Mouse (Mus musculus) brain, embryonic 18.5 days (tissue): ENCODE data around the gene Csnk2a1.
"Not testable (repeated sequence)": the region's sequence is repeated elsewhere in the genome, so short reads cannot be mapped to it uniquely, and the experiment has no call there.

Experiments
- DNase-seq: peaks from one replicate; pipeline ENCODE4 v3.0.0-alpha.2; 2012; ENCODE audit warnings: low read depth, low spot score

Csnk2a1 gene

DNA sequence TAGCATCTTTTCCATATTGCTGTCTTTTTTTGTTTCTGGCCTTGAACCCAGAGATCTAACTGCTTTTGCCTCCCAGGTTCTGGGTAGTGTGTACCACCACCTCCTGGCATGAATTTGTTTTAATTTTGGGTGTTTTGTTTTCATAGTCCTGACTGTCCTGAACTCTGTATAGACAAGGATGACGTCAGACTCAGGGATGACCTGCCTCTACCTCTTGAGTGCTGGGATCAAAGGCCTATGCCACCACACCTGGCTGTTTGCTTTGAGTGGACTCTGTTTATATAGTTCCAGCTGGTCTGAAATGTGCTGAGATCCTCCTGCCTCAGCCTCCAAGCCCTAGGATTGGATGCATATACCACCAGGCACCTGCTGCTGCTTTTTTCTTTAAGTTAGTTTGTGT is 11.3 kb downstream of the Csnk2a1 start:
- no peak for DNase-seq

DNA sequence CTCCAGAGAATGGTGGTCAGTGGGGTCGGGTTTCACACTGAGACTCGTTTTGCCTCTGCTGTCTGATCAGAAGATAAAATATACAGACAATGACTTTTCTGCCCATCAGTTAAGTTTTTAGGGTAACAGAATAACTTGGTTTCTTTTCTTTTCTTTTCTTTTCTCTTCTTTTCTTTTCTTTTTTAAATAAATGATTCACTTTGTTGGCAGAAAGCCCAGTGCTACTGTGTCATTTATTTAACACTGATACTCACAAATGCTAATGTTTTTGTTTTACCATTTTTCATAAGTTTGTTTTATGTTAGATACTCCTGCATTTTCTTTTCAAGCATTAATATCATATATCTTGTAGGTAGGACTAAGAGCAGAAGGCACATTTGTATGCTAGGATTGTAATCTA is 13.9 kb downstream of the Csnk2a1 start:
- no peak for DNase-seq

DNA sequence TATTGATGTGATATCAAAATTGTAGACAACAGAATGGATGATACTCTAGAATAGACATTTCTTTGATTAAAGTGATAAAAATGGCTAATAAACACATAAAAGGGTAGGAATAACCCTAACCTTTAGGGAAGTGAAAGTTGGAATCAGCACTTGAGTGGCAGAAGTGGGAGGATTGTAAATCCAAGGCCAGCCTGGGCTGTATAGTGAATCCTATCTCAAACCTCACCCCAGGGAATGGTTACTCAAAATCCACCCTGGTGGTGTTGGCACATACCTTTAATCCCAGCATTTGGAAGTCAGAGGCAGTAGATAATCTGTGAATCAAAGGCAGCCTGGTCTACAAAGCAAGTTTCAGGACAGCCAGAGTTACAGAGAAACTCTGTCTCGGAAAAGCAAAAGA is 20.6 kb downstream of the Csnk2a1 start:
- no peak for DNase-seq

DNA sequence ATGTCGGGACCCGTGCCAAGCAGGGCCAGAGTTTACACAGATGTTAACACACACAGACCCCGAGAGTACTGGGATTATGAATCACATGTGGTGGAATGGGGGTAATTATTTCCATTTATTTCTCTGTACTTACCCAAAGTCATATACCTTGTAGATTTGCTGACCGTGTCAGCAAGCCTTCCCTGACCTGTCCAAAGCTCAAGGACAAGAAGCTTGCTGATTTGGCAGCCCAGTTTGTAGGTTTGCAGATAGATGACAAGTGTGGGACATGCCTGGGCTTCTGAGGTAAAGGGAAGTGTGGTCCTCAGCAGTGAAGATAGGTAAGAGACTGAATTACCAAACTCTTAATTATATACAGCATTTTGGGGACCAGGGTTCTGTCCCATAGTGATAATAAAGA is 23.9 kb downstream of the Csnk2a1 start:
- DNase-seq: no peak

DNA sequence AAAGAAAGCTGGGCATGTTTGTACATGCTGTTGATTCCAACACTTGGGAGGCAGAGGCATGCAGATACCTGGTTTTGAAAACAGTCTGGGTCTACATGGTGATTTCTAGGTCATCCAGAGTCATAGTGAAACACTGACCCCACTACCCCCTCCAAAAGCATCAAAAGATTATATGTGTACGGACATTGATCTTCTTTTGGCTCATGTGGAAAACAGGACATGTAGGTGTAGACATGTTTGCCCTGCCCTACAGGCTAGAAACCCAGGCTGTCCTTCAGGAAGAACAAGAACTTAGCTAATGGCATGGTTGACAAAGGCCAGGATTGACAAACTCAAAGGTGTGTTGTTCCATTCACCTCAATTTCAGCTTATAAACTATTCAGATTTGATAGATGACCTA is 33.1 kb downstream of the Csnk2a1 start:
- no peak for DNase-seq

DNA sequence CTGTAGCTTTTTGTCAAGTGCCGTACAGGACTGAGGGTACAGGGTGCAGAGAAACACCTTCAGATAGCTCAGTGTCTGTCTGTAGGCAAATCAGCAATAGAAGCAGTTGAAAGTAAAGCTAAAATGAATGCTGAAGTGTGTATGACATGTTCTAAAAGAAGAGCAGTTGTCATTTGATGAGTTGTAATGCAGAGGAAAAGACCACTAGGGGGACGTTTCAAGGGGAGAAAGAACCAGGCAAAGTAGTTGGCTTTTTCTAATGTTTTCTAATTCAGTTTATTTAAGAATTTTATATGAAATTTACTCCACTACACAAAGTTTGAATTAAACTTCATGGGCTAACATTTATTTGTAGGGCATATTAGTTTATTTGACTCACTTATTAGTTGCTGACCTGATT is 47.0 kb downstream of the Csnk2a1 start:
- no peak for DNase-seq

DNA sequence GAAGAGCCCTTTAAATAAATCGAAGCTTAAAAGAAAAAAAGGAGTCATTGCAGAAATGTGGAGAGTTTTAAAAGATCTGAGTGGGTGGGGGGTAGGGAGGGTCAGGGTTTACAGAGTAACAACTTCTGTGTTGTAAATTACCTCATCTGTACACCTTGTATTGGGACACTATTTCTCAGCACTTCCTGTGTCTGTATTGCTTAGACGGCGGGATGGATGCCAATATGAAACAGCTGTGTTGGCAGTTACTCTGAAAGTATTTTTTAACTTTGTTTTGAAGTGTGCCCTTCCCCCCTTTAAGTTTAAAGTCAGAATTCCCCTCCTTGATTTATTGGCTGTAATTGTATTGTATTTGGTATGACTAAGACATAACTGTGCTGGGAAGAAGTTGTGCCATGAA is 54.8 kb downstream of the Csnk2a1 start:
- no peak for DNase-seq

DNA sequence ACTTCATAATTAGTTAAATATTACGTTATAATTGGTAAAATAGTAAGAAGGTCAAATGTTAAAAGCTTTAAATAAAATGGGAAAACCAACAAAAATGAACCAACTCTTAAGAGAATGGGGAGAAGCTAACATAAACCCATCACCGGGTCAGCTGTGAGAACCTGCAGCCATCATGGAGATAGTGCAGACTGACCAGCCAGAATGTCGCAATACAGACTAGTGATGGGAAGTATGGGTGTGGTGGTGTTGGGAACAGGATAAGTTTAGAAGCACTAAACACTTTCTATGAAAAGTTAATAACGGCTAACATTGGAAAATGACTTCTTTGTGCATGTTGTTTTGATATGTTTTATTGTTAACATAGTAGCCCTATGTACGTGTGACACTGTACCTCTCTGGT is 60.9 kb downstream of the Csnk2a1 start:
- no peak for DNase-seq

DNA sequence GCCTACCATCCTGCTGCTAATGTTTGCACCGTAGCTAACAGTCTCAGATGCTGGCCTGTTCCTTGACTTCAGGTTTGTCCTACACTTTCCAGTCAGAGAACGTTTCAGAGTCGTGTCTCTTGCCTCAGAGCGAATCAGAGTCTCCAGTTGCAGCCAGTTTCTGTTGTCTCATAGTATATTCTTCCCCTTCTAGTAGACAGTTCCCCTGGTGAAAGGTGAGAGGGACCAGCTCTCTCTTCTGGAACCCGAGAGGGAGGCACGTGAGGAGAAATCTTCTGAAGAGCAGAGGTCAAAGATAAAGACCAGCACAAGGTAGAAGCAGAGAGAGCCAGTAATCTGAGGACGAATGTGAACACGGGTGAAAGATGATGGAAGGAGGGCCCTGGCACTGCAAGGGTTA is 61.4 kb downstream of the Csnk2a1 start:
- DNase-seq: no peak

DNA sequence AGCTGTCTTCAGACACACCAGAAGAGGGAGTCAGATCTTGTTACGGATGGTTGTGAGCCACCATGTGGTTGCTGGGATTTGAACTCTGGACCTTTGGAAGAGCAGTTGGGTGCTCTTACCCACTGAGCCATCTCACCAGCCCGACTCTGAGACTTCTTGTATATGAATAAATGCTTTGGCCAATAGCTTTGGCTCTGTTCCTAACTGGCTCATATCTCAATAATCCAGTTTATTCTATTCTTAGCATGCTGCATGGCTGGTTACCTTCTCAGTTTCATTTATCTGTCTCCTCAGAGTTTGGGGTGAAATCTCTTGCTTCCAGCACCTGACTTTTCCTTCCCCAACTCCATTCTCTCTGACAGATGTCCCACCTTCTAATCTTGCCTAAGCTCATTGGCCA is 63.0 kb downstream of the Csnk2a1 start:
- not testable (repeated sequence) for DNase-seq

DNA sequence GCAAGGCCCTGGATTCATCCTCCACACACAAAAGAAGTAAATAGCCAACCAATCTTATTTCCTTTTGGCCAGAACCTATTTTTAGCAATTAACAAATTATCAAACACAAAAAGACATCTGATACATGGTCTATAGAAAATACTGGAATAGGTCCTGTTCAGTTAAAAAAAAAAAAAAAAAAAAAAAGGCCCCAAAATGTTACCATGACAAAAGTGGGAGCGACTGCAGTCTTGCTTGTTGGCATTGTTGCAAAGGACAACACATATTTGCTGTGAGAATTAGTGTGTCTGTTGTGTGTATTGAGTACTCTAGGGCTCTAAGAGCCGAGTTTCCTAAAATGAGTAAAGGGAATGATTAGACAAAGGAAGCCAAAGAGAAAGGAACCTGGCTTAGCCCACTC is 65.8 kb downstream of the Csnk2a1 start:
- no peak for DNase-seq

DNA sequence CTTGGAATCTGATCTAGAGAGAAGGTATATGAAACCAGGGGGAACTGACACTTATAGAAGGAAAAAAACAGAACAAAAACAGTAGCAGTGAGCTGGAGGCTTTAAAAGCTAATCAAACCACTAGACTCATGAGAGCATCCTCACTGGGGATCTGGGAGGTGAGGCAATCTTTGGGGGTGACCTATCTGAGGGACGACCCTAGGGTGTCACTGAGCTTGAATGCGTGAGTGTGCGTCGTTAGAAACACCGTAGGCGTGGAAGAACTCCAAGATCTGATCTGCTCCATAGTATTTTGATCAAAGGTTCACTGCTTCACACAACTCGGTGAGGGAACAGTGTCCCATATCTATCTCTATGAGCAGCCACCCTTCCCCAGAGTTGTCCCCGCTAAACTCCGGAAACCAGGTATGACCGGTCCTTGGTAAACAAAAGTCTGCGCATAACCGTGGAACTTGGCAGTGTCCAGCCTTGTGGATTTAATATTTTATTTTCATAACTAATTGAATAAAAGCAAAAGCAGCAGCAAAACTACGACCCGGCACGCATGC is 66.6 kb downstream of the Csnk2a1 start:
- no peak for DNase-seq

DNA sequence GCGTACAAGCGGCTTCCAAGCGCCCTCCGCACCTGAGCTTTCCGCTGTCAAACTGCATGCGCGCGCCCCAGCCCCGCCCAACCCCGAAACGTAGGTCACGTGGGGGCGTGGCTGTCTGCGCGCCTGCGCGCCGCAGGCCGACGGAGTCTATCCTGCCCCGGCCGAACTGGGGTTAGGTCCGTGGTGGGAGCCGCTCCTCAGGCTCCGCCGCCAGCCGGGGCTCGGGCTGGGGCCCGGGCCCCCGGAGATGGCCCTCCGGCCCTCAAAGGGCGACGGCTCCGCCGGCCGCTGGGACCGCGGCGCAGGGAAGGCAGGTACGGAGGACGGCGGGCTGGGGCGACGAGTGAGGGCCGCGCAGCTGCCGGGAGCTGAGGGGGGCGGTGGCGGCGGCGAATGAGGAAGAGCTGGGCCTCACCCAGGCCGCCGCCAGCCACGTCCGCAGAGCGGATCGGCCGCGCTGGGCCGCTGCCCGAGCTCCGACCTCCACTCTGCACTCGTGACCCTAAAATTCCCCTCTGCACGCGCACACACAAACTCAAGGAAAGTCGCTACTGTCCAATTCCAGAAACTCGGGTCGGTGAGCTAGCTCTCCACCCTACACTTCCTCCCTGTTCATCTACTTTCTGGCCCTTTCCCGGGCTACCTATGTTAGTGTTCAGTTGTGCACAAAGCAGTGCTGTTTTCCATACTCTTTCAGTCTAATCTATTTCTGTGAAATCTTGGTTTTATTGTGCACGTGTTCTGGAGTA is 67.3 kb downstream of the Csnk2a1 start, which contains the start of gene Tbc1d20:
Gene Tbc1d20, plus strand, starts transcription at position 102 of the 749 bp plus-strand sequence.
- DNase-seq: peak; percentile 76

DNA sequence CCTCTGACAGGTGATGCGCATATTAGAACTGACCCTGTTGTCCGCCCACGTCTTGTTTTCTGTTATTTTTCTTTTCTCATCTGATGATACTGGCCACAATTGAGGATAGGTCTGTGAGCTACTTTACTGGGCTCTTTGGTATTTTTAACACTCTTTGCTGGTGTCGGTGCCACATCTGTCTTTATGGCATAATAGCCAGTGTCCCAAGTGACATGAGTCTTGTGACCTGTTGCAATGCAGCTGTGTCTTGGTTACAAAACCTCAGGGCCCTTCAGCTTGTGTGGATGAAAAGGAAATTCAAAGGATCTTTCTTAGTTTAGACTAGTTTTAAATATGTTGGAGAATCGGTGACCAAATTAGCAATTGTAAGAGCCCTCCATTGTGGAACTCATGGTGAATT is 67.9 kb downstream of the Csnk2a1 start:
- no peak for DNase-seq

DNA sequence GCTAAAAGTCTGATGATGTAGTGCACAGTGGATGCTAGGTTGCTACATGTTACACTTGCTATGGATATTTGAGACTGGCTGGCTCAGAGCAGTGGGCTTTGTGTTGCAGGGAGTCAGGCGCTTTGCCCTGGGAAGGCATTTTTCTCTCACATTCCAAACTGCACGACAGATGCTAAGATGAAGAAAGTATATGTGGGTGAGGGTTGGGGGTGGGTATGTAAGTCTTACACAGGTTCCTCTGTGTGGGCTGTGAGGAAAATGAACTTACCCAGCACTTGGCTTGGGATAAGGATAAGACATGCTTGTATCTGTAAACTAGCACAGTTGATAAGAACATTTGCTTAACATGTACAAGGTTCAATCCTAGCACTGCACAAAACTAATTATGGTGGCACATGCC is 76.2 kb downstream of the Csnk2a1 start:
- no peak for DNase-seq

DNA sequence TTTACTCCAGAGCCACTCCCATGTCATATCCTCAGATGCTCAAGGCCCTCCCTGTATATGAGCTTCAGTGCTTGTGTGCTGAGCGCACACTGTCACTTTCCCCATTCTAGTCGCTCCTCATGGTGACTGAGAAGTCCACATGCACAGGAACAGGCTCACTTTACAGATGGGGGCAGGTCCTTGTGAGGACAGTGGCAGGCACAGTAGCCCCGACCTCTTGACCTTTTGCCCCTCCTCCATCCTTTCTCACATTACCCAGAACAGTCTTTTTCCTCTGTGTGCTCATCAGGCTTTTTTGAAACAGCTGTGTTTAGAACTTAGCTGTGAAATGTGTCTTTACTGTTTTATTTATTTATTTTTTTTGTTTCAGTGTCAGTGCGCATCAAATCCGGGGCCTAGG is 77.1 kb downstream of the Csnk2a1 start:
- DNase-seq: no peak

DNA sequence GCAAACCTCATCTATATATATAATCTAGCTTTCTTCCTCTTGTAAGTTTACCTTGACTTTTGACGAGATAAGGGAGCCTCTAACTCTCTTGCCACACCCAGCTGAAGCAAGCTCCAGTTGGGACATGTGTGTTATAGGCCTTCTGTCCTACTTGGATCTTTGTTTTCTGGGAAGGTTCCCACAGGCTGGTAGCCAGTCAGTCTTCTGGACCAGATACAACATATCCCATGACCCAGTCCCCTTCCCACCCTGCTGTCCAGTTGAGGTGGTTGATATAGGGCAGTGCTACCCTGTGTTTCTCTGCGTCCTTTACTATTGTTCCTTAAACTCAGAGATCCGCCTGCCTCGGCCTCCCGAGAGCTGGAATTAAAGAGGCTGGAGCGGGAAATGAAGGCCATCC is 78.8 kb downstream of the Csnk2a1 start:
- DNase-seq: no peak

DNA sequence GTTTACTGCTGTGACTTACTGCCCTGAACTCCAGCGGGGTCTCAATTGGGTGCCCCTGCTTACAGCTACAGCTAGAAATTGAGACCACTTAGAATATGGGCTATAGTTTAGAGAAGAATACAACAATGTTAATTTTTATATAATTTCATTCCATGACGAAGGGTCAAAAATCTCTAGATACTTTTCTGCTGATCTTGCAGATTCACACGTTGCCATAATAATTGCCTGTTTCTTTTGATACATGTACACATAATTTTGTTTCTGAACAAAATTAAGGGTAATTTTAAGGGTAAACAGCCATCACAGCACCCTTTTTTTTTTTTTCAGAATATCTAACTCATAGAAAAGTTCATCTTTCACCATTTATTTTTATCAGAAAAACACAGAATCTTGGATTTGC is 80.5 kb downstream of the Csnk2a1 start:
- no peak for DNase-seq

DNA sequence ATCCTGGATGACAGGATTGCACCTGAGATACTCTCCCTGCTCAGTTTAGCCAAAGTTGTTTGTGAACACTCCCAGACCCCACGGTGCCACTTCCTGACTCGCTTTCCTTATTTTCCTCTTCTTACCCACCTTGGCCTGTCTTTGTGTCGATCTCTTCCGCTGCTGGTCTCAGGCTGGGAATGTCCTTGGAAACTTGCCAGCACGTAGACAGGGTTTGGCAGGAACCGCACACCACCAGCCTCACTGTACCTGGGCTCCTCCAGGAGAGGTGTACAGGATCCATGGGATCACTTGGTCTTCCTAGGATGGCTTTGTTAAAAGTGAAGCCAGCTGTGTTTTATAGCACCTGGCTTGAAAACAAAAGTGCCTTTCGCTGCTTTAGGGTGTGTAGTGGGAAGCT is 86.4 kb downstream of the Csnk2a1 start:
- DNase-seq: no peak

DNA sequence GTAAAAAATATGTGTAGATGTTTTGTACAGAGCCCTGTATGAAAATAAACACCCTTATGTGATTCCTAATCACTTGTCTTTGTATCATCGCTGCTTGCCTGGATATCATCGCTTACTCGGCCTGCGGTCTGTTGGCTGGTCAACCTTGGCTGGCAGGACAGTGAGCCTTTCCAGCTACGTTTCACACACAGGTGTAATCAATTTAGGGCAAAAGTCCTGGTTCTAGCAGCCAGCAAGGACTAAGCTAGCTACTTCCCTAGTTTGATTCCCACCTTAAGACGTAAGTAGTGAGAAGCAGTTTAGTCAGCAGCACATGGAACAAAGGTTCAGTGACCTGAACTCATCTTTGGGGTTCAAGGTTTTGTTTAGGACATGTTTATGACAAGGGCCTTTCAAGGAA is 87.3 kb downstream of the Csnk2a1 start:
- no peak for DNase-seq

DNA sequence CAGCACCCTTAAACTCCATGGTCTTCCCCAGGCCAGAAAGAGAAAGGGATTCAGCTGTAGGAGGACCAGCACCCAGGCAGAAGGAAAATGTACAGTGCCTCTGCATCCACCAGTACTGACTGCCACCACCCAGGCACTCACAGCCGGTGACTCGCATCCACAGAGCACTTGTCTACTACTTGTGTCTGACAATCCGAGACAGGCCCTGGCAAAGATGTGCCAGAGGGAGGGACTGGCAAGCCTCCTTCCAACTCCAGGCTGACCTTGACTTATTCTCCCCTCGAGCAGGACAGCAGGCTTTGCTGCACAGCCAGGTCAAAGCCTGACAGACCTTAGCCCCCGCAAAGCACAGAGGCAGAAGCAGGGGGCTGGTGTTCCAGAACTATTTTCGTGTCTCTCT is 90.4 kb downstream of the Csnk2a1 start:
- no peak for DNase-seq

DNA sequence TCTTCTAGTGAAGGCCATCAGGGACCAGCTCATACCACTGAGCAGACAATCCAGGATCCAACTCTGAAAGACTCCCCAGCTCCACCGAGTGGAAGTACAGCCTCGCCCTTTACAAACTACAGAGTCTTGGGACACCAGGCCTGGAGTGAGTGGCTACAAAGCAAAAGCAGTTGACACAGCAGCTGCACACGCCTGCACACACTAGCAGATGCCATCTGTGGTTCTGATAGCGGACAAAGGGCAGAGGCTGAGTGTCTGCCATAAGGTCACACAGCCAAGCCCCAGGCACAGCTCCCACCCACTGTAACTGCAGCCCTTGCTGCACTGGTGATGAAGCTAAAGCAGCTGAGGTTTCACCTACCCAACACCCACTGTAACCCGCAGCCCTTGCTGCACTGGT is 94.9 kb downstream of the Csnk2a1 start:
- DNase-seq: no peak

DNA sequence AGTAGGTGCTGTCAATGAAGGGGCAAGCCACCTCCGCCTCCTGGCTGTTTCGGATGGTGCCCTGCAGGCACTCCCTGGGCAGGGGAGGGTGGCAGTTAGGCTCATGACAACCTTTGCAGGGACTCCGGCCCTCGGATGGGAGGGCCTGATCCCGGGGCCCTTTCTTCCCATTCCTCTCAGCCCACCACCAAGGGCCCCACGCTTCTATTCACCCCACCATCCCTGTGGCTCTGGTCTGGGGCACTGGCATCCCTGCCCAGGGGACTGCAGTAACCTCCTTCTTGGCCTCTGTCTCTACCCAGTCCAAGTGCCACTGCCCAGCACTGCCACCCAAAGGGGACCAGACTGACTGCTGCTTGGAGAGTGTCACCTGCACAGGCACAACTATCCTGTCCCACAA is 95.6 kb downstream of the Csnk2a1 start:
- no peak for DNase-seq

DNA sequence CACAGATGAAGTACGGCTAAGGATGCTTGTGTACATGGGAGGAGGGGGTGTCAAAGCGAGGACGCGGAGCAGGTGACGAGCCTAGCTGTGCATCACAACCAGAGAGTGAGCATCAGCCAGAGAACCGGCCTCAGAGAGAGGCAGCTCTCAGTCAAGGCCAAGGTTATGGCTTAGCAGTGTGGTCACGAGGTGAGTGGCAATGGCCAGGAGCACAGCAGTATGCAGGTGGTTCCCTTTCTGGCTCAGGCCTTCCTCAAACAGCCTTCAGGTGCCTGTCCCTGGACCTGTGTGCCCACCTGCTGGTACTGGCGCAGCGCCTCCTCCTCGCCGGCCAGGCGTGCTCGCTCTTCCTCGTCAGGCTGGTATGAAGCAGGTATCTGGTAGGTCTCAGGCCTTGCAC is 97.3 kb downstream of the Csnk2a1 start:
- no peak for DNase-seq
